Mouse (Mus musculus) stomach, embryonic 16.5 days (tissue): ENCODE data around the gene Eef1b2. TPM values are rescaled to one million over a fixed set of nuclear protein-coding genes. Genes with fewer than 3 reads are reported as not detected.
A peak's percentile ranks its signal among the peaks of the same experiment; 100 is the strongest.
"Not testable (repeated sequence)": the region's sequence is repeated elsewhere in the genome, so short reads cannot be mapped to it uniquely, and the experiment has no call there.

Source experiments
- ATAC-seq: fragments of 200-750 bp; cut with Nextera tagmentation; 2 replicates; pipeline ENCODE4 v1.8.0; 2017; ENCODE audit warnings: moderate number of reproducible peaks, moderate TSS enrichment; ENCODE audit not compliant: insufficient read depth, low FRiP score
- H3K27ac ChIP-seq: fragments of 300-500 bp; sonication (generic); 2 replicates; pipeline ENCODE4 v1.5.1; 2014; ENCODE audit warnings: low read length
- H3K27me3 ChIP-seq: fragments of 300-500 bp; sonication (generic); 2 replicates; pipeline ENCODE4 v1.6.1; 2014; ENCODE audit warnings: low read length, control low read depth, mixed read lengths; ENCODE audit not compliant: control insufficient read depth, insufficient read depth
- H3K36me3 ChIP-seq: fragments of 300-500 bp; sonication (generic); 2 replicates; pipeline ENCODE4 v1.6.1; 2014; ENCODE audit warnings: low read length; ENCODE audit not compliant: control insufficient read depth, insufficient read depth
- H3K4me1 ChIP-seq: fragments of 300-500 bp; sonication (generic); 2 replicates; pipeline ENCODE4 v1.6.1; 2014; ENCODE audit warnings: low read length, control low read depth, mixed read lengths; ENCODE audit not compliant: control insufficient read depth, insufficient read depth
- H3K4me2 ChIP-seq: fragments of 300-500 bp; sonication (generic); 2 replicates; pipeline ENCODE4 v1.6.1; 2014; ENCODE audit warnings: low read depth, low read length, mixed read lengths
- H3K4me3 ChIP-seq: fragments of 300-500 bp; sonication (generic); replicated peaks from 2 replicates; pipeline ENCODE4 v1.5.1; 2014; ENCODE audit warnings: mild to moderate bottlenecking, low read length
- H3K9ac ChIP-seq: fragments of 300-500 bp; sonication (generic); 2 replicates; pipeline ENCODE4 v1.6.1; 2014; ENCODE audit warnings: low read length
- H3K9me3 ChIP-seq: fragments of 300-500 bp; sonication (generic); replicated peaks from 2 replicates; pipeline ENCODE4 v1.6.1; 2016; ENCODE audit warnings: low read length, control low read depth; ENCODE audit not compliant: control insufficient read depth
- whole genome bisulfite sequencing: fragments of 180-500 bp; shearing (Covaris S2); extraction: QIAGEN DNeasy Blood & Tissue Kit; methylation state at CpG from one replicate; pipeline ENCODE4 v1.1.7; 2014; 5-methylcytosine and 5-hydroxymethylcytosine counted together
- polyA plus RNA-seq: library from polyadenylated mRNA; unstranded; fragments of >200 nt; fragmentation: Nextera tagmentation; extraction: Ambion mirVana; gene quantifications from 2 replicates; pipeline ENCODE4 v1.2.1, GENCODE M21; 2015

Gene Eef1b2
- 464 and 508 TPM in 2 replicates for polyA plus RNA-seq

DNA sequence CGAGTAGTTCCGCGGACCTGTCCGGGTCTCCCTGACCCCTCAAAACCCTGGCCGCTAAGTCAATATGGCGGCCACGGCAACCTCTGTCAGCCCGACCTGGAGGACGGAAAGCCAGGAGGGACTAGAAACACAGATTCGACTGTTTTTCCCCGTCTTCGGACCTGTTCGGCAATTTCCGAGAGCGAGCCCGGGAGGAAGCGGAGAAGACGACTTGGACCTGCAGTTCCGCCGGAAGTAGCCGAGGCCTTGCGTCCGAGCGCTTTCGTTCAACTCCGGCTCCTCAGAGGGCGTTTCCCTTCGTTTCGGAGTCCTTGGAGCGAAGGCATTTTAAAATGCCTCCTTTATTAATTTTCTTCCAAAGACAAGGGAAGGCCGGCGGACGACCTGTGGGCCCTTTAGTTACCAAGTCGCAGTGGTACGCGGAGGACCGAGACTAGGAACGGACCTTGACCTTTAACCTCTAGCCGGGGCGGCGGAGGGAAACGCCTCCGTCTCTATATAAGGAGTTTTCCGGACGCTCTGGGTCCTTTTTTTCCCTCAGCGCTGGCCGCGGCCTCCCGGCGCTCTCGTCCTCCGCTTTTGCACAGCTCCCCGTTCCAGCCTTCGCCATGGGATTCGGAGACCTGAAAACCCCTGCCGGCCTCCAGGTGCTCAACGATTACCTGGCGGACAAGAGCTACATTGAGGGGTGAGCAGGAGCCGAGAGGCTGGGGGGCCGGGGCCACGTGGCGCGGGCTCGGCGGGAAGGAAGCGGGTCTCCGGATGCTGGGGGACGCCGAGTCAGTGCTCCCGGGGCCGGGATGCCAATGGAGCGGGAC is at the start of gene Eef1b2, which contains the start of gene Ndufs1:
Gene Eef1b2, plus strand, starts transcription at position 222 of the 818 bp plus-strand sequence.
Gene Ndufs1, minus strand, starts transcription at position 230 of the 818 bp plus-strand sequence.
- WGBS, result under 1% methylated on average over 72 of the region's 72 CpGs
- Histone ChIP-seq H3K4me2 (peak within 1 kb of the TSS; percentile 92), H3K27me3 (no peaks in the 10 kb centered on the region)

DNA sequence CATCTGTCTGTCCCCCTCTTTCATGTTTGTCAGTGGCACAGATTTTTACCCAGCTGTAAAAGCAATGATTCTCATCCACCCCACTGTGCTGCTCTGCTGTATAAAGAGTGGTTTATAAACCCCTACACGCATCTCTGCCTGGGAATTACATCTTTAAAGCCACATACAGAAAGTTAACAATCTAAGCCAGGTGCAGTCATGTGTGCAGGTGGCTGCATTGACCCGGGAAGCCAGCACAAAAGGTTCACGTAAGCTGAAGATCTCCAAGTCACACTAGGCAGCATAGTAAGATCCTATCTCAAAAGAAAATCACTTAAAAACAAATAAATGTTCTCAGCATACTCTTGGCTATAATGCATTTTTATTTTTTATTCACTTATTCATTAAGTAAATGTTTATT is 47.4 kb upstream of the Eef1b2 start:
- WGBS, result 33% methylated on average over 3 of the region's 3 CpGs
- peak overlapping the region; percentile 47; the same call in 1 of the 2 replicates for H3K27ac ChIP-seq
- ATAC-seq, result no peak
- H3K9me3 ChIP-seq, result no peaks in the 10 kb centered on the region
- H3K9ac ChIP-seq, result no peak overlapping the region
- H3K27me3 ChIP-seq, result no peaks in the 10 kb centered on the region
- no peak overlapping the region for H3K4me3 ChIP-seq
- no peaks in the 10 kb centered on the region for H3K36me3 ChIP-seq
- H3K4me2 ChIP-seq, result peak overlapping the region; percentile 54
- peaks cover 5% of the 10 kb centered on the region; the same call in 1 of the 2 replicates for H3K4me1 ChIP-seq

More for the DNA sequence above, at the start of gene Eef1b2, which contains the start of gene Ndufs1:
- H3K4me3 ChIP-seq, result peak within 1 kb of the TSS; percentile 92
- H3K4me1 ChIP-seq, result peaks cover 21% of the 10 kb centered on the region
- peaks cover 16% of the 10 kb centered on the region; the same call in 1 of the 2 replicates for H3K36me3 ChIP-seq
- no peaks in the 10 kb centered on the region for H3K9me3 ChIP-seq
- peak within 1 kb of the TSS; percentile 93 for H3K9ac ChIP-seq
- peak; percentile 91 for ATAC-seq
- H3K27ac ChIP-seq, result peak within 1 kb of the TSS; percentile 93

DNA sequence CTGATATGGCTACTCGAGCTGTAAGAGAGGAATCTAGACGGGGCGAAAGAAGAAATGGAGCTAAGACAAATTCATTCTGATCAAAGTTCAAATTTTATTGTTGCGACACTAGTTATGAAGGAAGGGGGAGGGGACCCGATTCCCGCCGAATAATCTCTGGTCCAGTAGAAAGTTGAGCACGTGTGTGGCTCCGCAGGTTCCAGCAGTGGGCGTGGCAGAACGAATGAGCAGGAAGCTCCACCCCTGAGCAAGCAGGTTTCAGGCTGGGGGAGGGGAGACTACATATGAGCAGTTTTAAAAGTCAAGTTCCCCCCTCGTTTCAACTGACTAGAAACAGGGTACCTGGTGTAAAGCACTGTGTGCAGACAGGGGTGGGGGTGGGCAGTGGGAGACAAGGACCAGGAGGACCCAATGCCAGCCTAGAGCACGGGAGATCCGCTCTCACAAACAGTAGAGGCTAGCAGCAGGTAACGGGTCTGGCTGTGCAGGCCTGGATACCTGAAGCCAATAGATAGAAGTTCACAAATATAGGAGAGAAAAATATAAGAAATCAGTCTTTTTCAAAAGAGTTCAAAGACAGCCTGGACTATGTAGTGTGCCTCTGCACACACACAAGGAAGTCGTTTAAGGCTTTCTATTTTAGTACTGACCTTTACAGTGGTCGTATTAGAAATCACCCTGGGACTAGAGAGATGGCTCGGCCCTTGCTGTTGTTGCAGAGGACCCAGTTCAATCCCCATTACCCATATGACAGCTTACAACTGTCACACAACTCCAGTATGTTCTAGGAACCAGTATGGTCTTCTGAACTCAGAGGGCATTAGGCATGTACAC is 46.6 kb upstream of the Eef1b2 start:
- 16% methylated on average over 18 of the region's 18 CpGs for WGBS
- Histone ChIP-seq H3K4me3 (peak overlapping the region; percentile 33), H3K27me3 (no peaks in the 10 kb centered on the region)

DNA sequence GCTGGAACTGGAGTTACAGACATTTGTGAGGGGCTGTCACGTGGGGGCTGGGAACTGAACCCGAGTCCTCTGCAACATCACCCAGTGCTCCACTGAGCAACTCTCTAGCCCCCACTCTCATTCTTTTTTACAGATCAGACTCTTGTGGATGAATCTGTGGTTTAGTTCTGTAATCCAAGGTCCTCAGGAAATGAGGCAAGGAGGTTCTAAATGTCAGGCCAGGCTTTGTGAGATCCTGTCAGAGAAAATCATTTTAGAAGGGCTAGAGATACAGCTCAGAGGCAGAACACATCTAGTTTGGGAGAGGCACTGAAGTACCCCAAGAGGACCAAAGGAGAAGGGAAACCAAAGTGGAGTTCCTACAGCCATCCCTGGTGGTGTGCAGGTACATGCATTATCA is 45.7 kb upstream of the Eef1b2 start:
- Histone ChIP-seq H3K36me3 (no peaks in the 10 kb centered on the region), H3K4me1 (peaks cover 5% of the 10 kb centered on the region; the same call in 1 of the 2 replicates), H3K27me3 (no peaks in the 10 kb centered on the region), H3K4me2 (no peak overlapping the region), H3K9ac (no peak overlapping the region), H3K4me3 (no peak overlapping the region), H3K9me3 (no peaks in the 10 kb centered on the region), H3K27ac (no peak overlapping the region)
- WGBS, result 75% methylated on average over 2 of the region's 2 CpGs
- no peak for ATAC-seq

More for the DNA sequence above, 46.6 kb upstream of the Eef1b2 start:
- H3K4me1 ChIP-seq, result peaks cover 5% of the 10 kb centered on the region; the same call in 1 of the 2 replicates
- peak overlapping the region; percentile 34 for H3K9ac ChIP-seq
- no peaks in the 10 kb centered on the region for H3K36me3 ChIP-seq
- peak; percentile 61; the same call in 1 of the 2 replicates for ATAC-seq
- H3K4me2 ChIP-seq, result peak overlapping the region; percentile 54
- H3K9me3 ChIP-seq, result no peaks in the 10 kb centered on the region
- peak overlapping the region; percentile 44 for H3K27ac ChIP-seq

DNA sequence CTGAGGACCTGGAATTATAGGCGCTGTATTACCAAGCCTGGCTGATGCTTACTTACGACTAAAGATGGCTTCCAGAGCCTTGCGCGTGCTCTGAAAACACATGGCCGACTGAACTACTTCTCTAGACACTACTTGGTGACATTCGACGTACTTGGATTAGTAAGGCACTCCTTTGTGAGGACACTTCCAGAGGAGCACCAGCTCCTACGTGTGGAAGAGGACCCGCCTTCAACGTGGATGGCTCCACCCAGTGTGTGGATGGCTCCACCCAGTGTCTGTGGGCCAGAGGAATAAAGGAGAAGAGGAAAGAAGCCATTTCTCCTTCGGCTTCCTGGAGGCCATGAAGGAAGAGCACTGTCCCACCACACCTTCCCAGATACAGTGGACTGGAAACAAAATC is 44.9 kb upstream of the Eef1b2 start:
- H3K9me3 ChIP-seq, result no peaks in the 10 kb centered on the region
- 88% methylated on average over 11 of the region's 11 CpGs for WGBS
- no peaks in the 10 kb centered on the region for H3K27me3 ChIP-seq
- H3K4me1 ChIP-seq, result peaks cover 5% of the 10 kb centered on the region; the same call in 1 of the 2 replicates
- no peak for ATAC-seq
- H3K27ac ChIP-seq, result no peak overlapping the region
- no peak overlapping the region for H3K4me3 ChIP-seq
- H3K9ac ChIP-seq, result no peak overlapping the region
- no peaks in the 10 kb centered on the region for H3K36me3 ChIP-seq
- H3K4me2 ChIP-seq, result no peak overlapping the region

DNA sequence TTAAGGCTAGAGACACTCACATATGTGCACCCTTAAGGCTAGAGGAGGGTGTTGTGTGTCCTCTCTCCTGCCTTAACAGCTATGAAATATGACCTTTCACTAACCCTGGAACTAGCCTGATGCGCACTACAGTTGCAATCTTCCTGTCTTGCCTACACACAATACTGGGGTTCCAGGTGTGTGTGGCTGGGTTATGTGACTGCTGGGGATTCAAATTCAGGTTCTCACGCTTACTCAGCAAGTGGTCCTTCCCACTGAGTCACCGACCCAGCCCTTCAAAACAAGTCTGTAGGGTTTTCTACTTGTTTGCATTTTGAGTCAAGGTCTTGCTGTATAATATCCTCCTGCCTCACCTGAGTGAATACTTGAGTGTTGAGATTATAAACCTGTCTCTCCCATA is 42.1 kb upstream of the Eef1b2 start:
- WGBS, result 85% methylated on average over 3 of the region's 3 CpGs

DNA sequence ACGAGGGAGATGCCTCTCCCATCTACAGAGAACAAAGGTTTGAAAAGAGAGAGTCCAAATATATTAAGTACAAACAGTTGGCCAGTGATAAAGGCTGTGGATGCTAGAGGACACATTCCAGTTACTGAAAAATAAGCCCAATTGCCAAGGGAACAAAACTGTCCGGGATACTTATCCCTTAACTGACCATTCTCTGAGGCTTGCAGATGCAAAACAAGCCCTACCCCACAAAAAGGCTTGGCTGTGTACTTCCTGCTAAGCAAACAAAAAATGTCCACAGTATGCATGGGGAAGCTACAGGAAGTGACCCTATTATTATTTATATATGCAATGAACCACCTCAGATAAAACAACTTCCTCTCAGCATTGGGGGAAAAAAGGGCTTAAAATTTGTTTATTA is 38.7 kb upstream of the Eef1b2 start:
- no peak overlapping the region for H3K9ac ChIP-seq
- no peaks in the 10 kb centered on the region for H3K27me3 ChIP-seq
- H3K4me2 ChIP-seq, result no peak overlapping the region
- H3K4me1 ChIP-seq, result no peaks in the 10 kb centered on the region
- H3K36me3 ChIP-seq, result 0 out of 2 replicates have a peak, but pooled peaks cover 9% of the 10 kb centered on the region
- ATAC-seq, result no peak
- no peaks in the 10 kb centered on the region for H3K9me3 ChIP-seq
- 70% methylated on average over 2 of the region's 2 CpGs for WGBS
- no peak overlapping the region for H3K27ac ChIP-seq
- H3K4me3 ChIP-seq, result no peak overlapping the region

More for the DNA sequence above, 42.1 kb upstream of the Eef1b2 start:
- Histone ChIP-seq H3K27me3 (no peaks in the 10 kb centered on the region), H3K4me3 (no peak overlapping the region), H3K36me3 (0 out of 2 replicates have a peak, but pooled peaks cover 4% of the 10 kb centered on the region), H3K9me3 (no peaks in the 10 kb centered on the region), H3K9ac (no peak overlapping the region), H3K4me2 (no peak overlapping the region), H3K27ac (no peak overlapping the region), H3K4me1 (no peaks in the 10 kb centered on the region)
- no peak for ATAC-seq

DNA sequence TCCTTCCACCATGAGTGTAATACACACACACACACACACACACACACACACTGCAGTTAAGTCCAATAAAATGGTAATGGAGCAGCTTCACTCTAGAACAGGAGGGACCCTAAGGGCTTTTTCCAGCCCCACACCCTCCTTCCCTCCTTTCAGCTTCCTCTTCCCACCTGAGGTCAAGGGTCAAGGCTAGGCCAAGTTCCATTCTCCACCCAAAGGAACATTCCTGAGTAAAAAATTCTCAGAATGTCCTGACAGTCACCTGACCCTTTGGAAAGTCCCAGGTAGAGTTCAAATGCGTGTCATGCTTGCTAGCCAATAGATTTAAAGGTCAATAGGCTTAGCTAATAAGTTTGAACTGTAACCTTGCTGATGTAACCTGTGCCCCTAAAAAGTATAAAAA is 38.0 kb upstream of the Eef1b2 start:
- H3K4me1 ChIP-seq, H3K9ac ChIP-seq, H3K9me3 ChIP-seq, ATAC-seq, H3K27me3 ChIP-seq, H3K4me2 ChIP-seq, H3K27ac ChIP-seq, H3K4me3 ChIP-seq, H3K36me3 ChIP-seq: not testable (repeated sequence)
- WGBS, result 88% methylated on average over 1 of the region's 1 CpGs
